Mouse (Mus musculus) adrenal gland, adult 18-20 months (tissue): ENCODE measurements around the gene Gm3646. TPM values are rescaled to one million over a fixed set of nuclear protein-coding genes. Genes with fewer than 3 reads are reported as not detected.

Source experiments
- DNase-seq, 2 experiments: peaks; one replicate each; pipeline ENCODE4 v3.0.0; 2021 to 2022; ENCODE audit warnings: low spot score in 2 of 2
- long read RNA-seq, 2 experiments: library from polyadenylated mRNA; stranded (forward); transcript quantifications; one replicate each; pipeline ENCODE4 v2.0.0; 2021
- total RNA-seq, 2 experiments: library from RNA; stranded (reverse); gene quantifications; 1 replicate in 1 of 2; 2 replicates in 1 of 2; pipeline ENCODE4 v1.2.3; 2021

The Gm3646 gene
- total RNA-seq, result not detected
- long read RNA-seq, experiment 1, result 0 reads
- long read RNA-seq, experiment 2, result 0 reads

GRCm38 (mm10) chr1:39805243-39805979 lies at the start of gene Gm3646:
Gm3646 (minus strand) TSS chr1:39805332.
- DNase-seq, result no peak

- no peak for DNase-seq
Observed at GRCm38 (mm10) chr1:39847066-39847465, 41.9 kb upstream of the Gm3646 start.

GRCm38 (mm10) chr1:39846031-39846550 lies 41.0 kb upstream of the Gm3646 start:
- no peak for DNase-seq

- no peak for DNase-seq
Observed at GRCm38 (mm10) chr1:39843328-39843727, 38.2 kb upstream of the Gm3646 start.

GRCm38 (mm10) chr1:39842218-39843007 lies 37.3 kb upstream of the Gm3646 start:
- no peak for DNase-seq

- DNase-seq, result no peak
Observed at GRCm38 (mm10) chr1:39840856-39841255, 35.7 kb upstream of the Gm3646 start.

- DNase-seq, result no peak
Observed at GRCm38 (mm10) chr1:39839838-39840237, 34.7 kb upstream of the Gm3646 start.

- DNase-seq, result no peak
Observed at GRCm38 (mm10) chr1:39839217-39839616, 34.1 kb upstream of the Gm3646 start.

GRCm38 (mm10) chr1:39838487-39839169 lies 33.5 kb upstream of the Gm3646 start:
- no peak for DNase-seq

GRCm38 (mm10) chr1:39831594-39832039 lies 26.5 kb upstream of the Gm3646 start:
- DNase-seq, result no peak

- no peak for DNase-seq
Observed at GRCm38 (mm10) chr1:39830786-39831593, 25.9 kb upstream of the Gm3646 start.

GRCm38 (mm10) chr1:39824902-39825301 lies 19.8 kb upstream of the Gm3646 start:
- no peak for DNase-seq

- DNase-seq, result no peak
Observed at GRCm38 (mm10) chr1:39824240-39824639, 19.1 kb upstream of the Gm3646 start.

GRCm38 (mm10) chr1:39819596-39819995 lies 14.5 kb upstream of the Gm3646 start:
- DNase-seq, result no peak

GRCm38 (mm10) chr1:39815766-39816165 lies 10.6 kb upstream of the Gm3646 start:
- no peak for DNase-seq

GRCm38 (mm10) chr1:39813067-39813466 lies 7.9 kb upstream of the Gm3646 start:
- DNase-seq, result no peak

- no peak for DNase-seq
Observed at GRCm38 (mm10) chr1:39804789-39805188, 343 bp downstream of the Gm3646 start.

- DNase-seq, result no peak
Observed at GRCm38 (mm10) chr1:39802946-39803345, 2.2 kb downstream of the Gm3646 start.

- no peak for DNase-seq
Observed at GRCm38 (mm10) chr1:39797496-39797895, 7.6 kb downstream of the Gm3646 start.

- DNase-seq, result no peak
Observed at GRCm38 (mm10) chr1:39796765-39797164, 8.4 kb downstream of the Gm3646 start.

GRCm38 (mm10) chr1:39784632-39785031 lies 20.5 kb downstream of the Gm3646 start:
- no peak for DNase-seq
